Mouse (Mus musculus) cerebellum, adult 2 months (tissue): ENCODE results near the gene Anapc15-ps. TPM values are rescaled to one million over a fixed set of nuclear protein-coding genes. Genes with fewer than 3 reads are reported as not detected.

Source experiments
- DNase-seq, 2 experiments: peaks; one replicate each; pipeline ENCODE4 v3.0.0; 2021
- H3K27ac ChIP-seq: fragments of 200-500 bp; 2 replicates; pipeline ENCODE4 v1.5.1; 2012; ENCODE audit warnings: low read length, control low read depth, inconsistent platforms; ENCODE audit not compliant: insufficient read depth
- H3K27me3 ChIP-seq: fragments of 200-500 bp; 2 replicates; pipeline ENCODE4 v1.6.1; 2012; ENCODE audit warnings: inconsistent platforms, mild to moderate bottlenecking, low read length, moderate library complexity; ENCODE audit not compliant: control insufficient read depth, insufficient read depth
- H3K4me1 ChIP-seq: fragments of 200-500 bp; 2 replicates; pipeline ENCODE4 v1.6.1; 2011; ENCODE audit warnings: low read length; ENCODE audit not compliant: control insufficient read depth, insufficient read depth
- H3K4me3 ChIP-seq: fragments of 200-500 bp; replicated peaks from 2 replicates; pipeline ENCODE3; 2011; ENCODE audit warnings: mild to moderate bottlenecking, low read depth, low read length, control low read depth; ENCODE audit not compliant: insufficient read depth
- CTCF ChIP-seq: fragments of 200-500 bp; IDR thresholded peaks from 2 replicates; pipeline ENCODE4 v1.5.1; 2011; ENCODE audit warnings: low read depth, mild to moderate bottlenecking, control low read depth, low read length, moderate library complexity, borderline replicate concordance; ENCODE audit not compliant: insufficient read depth
- POLR2A ChIP-seq: fragments of 200-500 bp; IDR thresholded peaks from 2 replicates; pipeline ENCODE4 v1.6.1; 2011; ENCODE audit warnings: low read length, control low read depth, borderline replicate concordance; ENCODE audit not compliant: insufficient read depth
- WGBS: fragments of 180-500 bp; shearing (Covaris S2); methylation state at CpG from one replicate; pipeline ENCODE4 v1.1.7; 2018; 5-methylcytosine and 5-hydroxymethylcytosine counted together
- polyA plus RNA-seq: library from polyadenylated mRNA; depleted of rRNA; stranded (reverse); fragments of >200 nt; gene quantifications from 2 replicates; pipeline ENCODE4 v1.2.3, GENCODE M21; 2012

The Anapc15-ps gene
- polyA plus RNA-seq, 1 experiment: 0.85 TPM

DNA sequence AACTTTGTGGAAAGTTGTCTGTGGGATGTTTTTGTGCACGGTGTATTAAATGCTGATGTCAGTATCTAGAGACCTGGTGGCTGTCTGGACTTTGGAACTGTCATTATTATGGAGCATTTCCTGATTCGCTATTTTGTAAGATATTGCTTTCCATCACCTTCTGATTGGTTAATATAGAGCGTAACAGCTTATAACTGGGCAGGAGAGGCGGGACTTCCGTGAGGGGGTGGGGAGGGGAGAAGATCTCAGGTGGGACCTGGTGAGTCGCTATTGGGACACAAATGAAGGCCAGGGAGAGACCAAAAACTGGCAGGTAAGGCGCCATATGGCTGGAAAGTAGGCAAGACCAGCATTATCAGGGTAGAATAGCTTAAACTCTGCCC lies 7.8 kb upstream of the Anapc15-ps start:
- Histone ChIP-seq H3K27me3 (no peaks in the 10 kb centered on the region), H3K4me1 (no peaks in the 10 kb centered on the region), H3K27ac (no peak overlapping the region), H3K4me3 (peak overlapping the region; percentile 30)
- no peak for DNase-seq
- 60% methylated on average over 7 of the region's 7 CpGs for WGBS
- TF ChIP-seq CTCF: no peak
- no peak for TF ChIP-seq POLR2A

DNA sequence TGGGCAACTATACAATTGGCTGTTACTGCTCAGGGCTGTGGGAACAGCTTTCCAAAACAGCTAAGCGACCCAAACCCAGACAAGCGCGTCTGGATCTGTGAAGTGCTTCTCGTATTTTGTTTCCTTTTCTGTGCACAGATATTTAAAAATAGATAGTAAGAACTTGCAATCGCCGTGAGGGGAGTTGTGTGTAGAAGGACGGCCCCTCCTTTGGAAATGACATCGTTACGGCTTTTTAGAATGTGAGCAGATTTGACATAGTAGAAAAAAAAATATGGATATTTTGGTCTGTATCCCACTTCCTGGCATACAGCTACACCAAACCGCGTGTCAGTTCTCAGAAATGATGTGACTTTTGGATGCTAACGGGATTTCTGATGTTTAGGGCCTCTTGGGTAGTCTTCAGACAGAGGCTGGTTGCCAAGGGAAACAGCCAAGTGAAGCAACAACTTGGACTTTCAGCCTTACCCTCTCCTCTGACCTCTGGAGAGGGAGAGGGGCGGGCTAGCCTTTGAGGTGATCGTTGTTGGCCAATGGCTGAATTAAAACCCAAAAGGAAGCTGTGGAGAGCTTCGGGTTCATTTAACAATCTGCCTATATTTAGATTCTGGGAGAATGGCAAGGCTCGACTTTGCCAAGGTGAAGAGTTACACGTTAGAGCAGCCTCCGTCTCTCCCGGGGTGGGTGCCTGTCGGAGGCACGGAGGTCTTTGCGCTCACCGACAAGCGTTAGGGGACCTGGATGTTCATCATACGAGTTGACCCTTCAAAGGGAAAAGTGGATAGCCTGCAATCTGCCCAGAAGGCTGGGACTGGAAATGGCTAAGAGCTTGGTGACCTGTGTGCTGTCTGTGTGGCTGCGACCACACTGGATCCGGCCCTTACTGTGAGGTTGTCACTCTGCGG lies 7.2 kb upstream of the Anapc15-ps start:
- 39% methylated on average over 28 of the region's 28 CpGs for WGBS
- no peaks in the 10 kb centered on the region for H3K4me1 ChIP-seq
- peak overlapping the region; percentile 30 for H3K4me3 ChIP-seq
- no peak overlapping the region for H3K27ac ChIP-seq
- DNase-seq: no peak
- no peaks in the 10 kb centered on the region for H3K27me3 ChIP-seq
- no peak for TF ChIP-seq CTCF
- TF ChIP-seq POLR2A: no peak

DNA sequence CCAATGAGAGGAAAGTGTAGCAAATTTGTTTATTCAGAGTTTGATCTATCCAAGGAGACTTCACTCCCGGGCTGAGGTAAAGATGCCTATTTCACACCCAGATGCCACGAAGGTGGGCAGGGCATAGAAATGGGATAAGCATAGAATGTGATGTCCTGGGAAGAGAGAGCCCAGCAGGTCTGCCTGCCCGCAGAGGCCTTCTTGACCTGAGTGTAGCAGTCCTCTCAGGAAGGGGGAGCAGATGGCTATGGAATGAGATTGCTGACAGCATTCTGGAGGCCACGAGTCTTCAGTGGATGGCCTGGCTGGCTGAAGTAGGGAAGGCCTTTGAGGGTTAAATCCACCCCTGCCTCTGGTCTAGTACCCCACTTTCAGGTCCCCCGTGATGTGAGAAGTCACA lies 5.9 kb upstream of the Anapc15-ps start:
- no peak for DNase-seq
- Histone ChIP-seq H3K27ac (no peak overlapping the region), H3K4me3 (no peak overlapping the region), H3K27me3 (no peaks in the 10 kb centered on the region), H3K4me1 (no peaks in the 10 kb centered on the region)
- TF ChIP-seq POLR2A (no peak), CTCF (no peak)
- 75% methylated on average over 5 of the region's 5 CpGs for WGBS

DNA sequence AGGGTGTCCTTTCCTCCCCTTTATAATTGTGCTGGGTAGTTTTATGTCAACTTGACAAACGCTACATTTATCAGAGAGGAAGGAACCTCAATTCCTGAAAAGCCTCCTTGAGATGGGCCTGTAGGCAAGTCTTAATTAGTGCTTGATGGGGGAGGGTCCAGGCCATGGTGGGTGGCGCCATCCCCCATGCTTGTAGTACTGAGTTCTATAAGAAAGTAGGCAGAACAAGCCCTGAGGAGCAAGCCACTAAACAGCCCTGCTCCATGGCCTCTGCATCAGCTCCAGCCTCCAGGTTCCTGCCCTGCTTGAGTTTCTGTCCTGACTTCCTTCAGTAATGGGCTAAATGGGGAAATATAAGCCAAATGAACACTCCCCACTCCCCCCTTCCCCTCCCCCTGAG lies 5.4 kb upstream of the Anapc15-ps start:
- no peaks in the 10 kb centered on the region for H3K4me1 ChIP-seq
- 95% methylated on average over 2 of the region's 2 CpGs for WGBS
- H3K27ac ChIP-seq: no peak overlapping the region
- no peak overlapping the region for H3K4me3 ChIP-seq
- DNase-seq: no peak
- H3K27me3 ChIP-seq: no peaks in the 10 kb centered on the region
- TF ChIP-seq CTCF (no peak), POLR2A (no peak)

DNA sequence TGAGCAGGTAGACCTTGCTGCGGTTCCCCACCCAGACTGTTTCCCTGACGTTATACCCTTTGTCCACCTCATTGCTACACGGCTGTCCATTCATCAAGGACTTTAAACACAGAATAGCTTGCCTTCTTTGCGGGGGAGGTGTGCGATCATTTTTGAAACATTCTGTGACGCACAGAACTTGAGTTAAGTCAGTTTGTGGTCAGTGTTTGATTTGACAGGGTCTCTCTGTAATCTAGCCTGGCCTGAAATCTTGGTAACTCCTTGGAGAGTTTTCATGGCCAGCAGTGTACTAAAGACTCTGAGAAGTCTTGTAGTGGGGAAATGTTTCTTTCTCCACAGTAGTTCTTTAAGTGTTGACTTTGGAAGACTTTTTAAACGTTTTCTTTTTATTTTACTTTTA lies 5.0 kb upstream of the Anapc15-ps start:
- Histone ChIP-seq H3K27me3 (no peaks in the 10 kb centered on the region), H3K4me3 (no peak overlapping the region), H3K4me1 (no peaks in the 10 kb centered on the region), H3K27ac (no peak overlapping the region)
- no peak for DNase-seq
- WGBS: 77% methylated on average over 7 of the region's 7 CpGs
- TF ChIP-seq CTCF: no peak
- TF ChIP-seq POLR2A: no peak

DNA sequence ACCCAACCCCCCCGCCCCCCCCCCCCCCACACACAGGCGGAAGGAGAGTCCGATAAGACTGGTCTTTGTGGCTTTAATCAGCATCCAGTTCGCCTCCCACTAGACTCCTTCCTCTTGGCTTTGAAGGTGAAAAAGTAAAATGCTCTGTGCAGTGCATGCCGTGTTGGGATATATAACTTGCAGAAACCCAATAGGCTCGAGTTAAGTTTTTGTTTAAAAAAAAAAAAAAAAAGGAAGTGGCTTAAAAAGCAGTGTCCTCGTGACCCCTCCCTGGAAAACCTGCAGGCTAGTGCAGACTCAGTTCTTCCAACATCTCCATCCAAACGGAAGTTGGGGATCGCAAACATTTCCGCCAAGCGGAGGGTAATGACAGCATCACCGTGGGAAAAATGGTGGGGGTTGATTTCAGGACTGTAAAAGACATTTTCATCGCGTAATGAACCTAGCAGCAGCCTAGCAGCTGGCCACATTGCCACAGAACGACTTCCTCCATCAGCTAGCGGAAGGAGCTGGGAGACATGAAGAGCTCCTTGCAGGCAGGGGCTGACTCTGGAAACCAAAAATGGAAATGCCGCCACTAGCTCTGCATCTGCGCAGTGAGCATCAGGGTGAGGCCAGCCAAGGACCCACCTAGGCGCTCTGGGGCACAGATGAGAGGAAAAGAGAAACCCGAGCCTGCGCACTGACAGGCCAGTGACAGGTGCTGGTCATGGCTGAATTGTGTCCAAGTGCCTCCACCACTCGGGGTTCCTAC lies 4.3 kb upstream of the Anapc15-ps start:
- H3K27me3 ChIP-seq: no peaks in the 10 kb centered on the region
- no peaks in the 10 kb centered on the region for H3K4me1 ChIP-seq
- H3K27ac ChIP-seq: no peak overlapping the region
- peak overlapping the region; percentile 23 for H3K4me3 ChIP-seq
- 62% methylated on average over 22 of the region's 22 CpGs for WGBS
- DNase-seq: peak; percentile 19 to 24
- TF ChIP-seq POLR2A: no peak
- TF ChIP-seq CTCF: no peak

DNA sequence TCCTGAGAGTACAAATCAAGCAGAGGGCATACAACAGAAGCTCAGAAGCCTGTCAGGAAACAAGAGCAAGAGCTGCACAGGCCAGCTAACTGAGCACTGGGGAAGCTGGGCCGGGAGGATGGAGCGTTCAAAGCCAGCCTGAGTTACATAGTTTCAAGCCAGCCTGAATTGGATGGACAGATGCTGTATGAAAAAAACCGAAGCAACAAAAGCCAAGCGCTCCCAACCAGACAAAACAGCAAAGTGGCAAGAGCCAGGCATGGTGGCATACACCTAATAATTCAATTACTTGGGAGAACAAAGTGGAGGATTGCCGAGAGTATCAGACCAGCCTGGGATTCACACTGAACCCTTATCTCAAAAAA lies 3.7 kb upstream of the Anapc15-ps start:
- TF ChIP-seq POLR2A (no peak), CTCF (no peak)
- H3K27me3 ChIP-seq: no peaks in the 10 kb centered on the region
- no peak overlapping the region for H3K27ac ChIP-seq
- DNase-seq: no peak
- WGBS: 73% methylated on average over 5 of the region's 5 CpGs
- no peaks in the 10 kb centered on the region for H3K4me1 ChIP-seq
- H3K4me3 ChIP-seq: no peak overlapping the region
